Mouse (Mus musculus) hindbrain, embryonic 11.5 days (tissue): Measurements from ENCODE around the gene Rpp25. TPM values are rescaled to one million over a fixed set of nuclear protein-coding genes. Genes with fewer than 3 reads are reported as not detected.

Experiments used
- ATAC-seq: fragments of 200-750 bp; cut with Nextera tagmentation; 2 replicates; pipeline ENCODE4 v1.8.0; 2017; ENCODE audit warnings: mild to moderate bottlenecking, moderate TSS enrichment, moderate library complexity; ENCODE audit not compliant: low FRiP score
- DNase-seq: peaks from one replicate; pipeline ENCODE4 v3.0.0-alpha.2; 2015; ENCODE audit warnings: low spot score
- H3K27ac ChIP-seq: fragments of 300-500 bp; sonication (generic); 2 replicates; pipeline ENCODE4 v1.5.1; 2014; ENCODE audit warnings: mild to moderate bottlenecking, low read depth, low read length
- H3K27me3 ChIP-seq: fragments of 300-500 bp; sonication (generic); 2 replicates; pipeline ENCODE4 v1.6.1; 2014; ENCODE audit warnings: mild to moderate bottlenecking, low read length, moderate library complexity, mixed read lengths; ENCODE audit not compliant: control insufficient read depth, insufficient read depth
- H3K36me3 ChIP-seq: fragments of 300-500 bp; sonication (generic); 2 replicates; pipeline ENCODE4 v1.6.1; 2014; ENCODE audit warnings: mild to moderate bottlenecking, low read length, moderate library complexity, mixed read lengths; ENCODE audit not compliant: control insufficient read depth, insufficient read depth
- H3K4me1 ChIP-seq: fragments of 300-500 bp; sonication (generic); replicated peaks from 2 replicates; pipeline ENCODE4 v1.6.1; 2014; ENCODE audit warnings: low read length, mixed read lengths; ENCODE audit not compliant: control insufficient read depth, insufficient read depth
- H3K4me2 ChIP-seq: fragments of 300-500 bp; sonication (generic); replicated peaks from 2 replicates; pipeline ENCODE4 v1.6.1; 2014; ENCODE audit warnings: mild to moderate bottlenecking, low read depth, low read length
- H3K4me3 ChIP-seq: fragments of 300-500 bp; sonication (generic); 2 replicates; pipeline ENCODE4 v1.5.1; 2014; ENCODE audit warnings: low read depth, low read length
- H3K9ac ChIP-seq: fragments of 300-500 bp; sonication (generic); 2 replicates; pipeline ENCODE4 v1.6.1; 2014; ENCODE audit warnings: low read depth, low read length
- H3K9me3 ChIP-seq: fragments of 300-500 bp; sonication (generic); 2 replicates; pipeline ENCODE4 v1.6.1; 2016; ENCODE audit warnings: low read length; ENCODE audit not compliant: control insufficient read depth
- WGBS: fragments of 180-500 bp; shearing (Covaris S2); extraction: QIAGEN DNeasy Blood & Tissue Kit; methylation state at CpG from one replicate; pipeline ENCODE4 v1.1.7; 2014; 5-methylcytosine and 5-hydroxymethylcytosine counted together
- polyA plus RNA-seq: library from polyadenylated mRNA; unstranded; fragments of >200 nt; fragmentation: Nextera tagmentation; extraction: Ambion mirVana; gene quantifications from 2 replicates; pipeline ENCODE4 v1.2.1, GENCODE M21; 2014

Rpp25 gene
- polyA plus RNA-seq, 1 experiment from 2014 or later, result 10.5 TPM

DNA sequence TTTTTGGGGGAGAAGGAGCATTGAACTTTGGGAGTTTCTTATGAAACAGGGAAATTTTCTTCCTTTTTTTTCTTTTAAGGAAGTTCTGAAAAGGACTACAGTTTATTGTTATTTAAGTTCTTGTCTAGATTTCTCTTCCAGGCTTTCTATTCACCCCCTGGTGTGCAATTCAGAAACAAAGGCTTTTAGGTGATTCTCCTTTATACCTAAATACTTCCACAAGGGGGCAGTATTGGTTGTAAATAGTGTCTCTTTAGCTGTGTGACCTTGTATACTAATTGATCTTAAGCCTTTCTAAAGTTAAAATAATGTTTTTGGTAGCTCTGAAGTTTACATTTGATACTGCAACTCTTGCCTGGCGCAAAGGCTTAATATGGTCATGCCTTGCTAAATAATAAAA, 19.9 kb downstream of the Rpp25 start:
- no peaks in the 10 kb centered on the region for H3K36me3 ChIP-seq
- H3K4me2 ChIP-seq, result no peak overlapping the region
- no peak for ATAC-seq
- 80% methylated on average over 1 of the region's 1 CpGs for WGBS
- DNase-seq, result peak; percentile 73
- H3K27ac ChIP-seq, result no peak overlapping the region
- no peaks in the 10 kb centered on the region for H3K4me1 ChIP-seq
- no peak overlapping the region for H3K9ac ChIP-seq
- no peak overlapping the region for H3K4me3 ChIP-seq
- no peaks in the 10 kb centered on the region for H3K9me3 ChIP-seq
- H3K27me3 ChIP-seq, result no peaks in the 10 kb centered on the region

DNA sequence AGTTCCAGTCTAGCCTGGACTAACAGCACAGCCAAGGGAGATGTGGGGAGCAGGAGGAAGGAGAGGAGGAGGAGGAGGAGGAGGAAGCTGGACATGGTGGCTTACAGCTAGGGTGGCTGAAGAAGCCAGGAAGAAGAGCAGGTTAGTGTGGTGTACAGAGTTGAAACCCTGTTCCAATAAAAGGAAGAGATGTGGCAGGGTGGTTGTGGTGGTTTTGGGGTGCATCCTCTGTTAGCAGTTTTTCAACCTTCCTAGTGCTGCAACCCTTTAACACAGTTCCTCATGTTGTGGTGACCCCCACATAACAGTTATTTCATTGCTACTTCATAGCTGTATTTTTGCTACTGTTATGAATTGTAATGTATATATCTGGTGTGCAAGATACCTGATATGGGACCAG, 20.6 kb downstream of the Rpp25 start:
- DNase-seq, result no peak
- no peaks in the 10 kb centered on the region for H3K4me1 ChIP-seq
- H3K27ac ChIP-seq, result no peak overlapping the region
- H3K9ac ChIP-seq, result no peak overlapping the region
- H3K36me3 ChIP-seq, result no peaks in the 10 kb centered on the region
- ATAC-seq, result no peak
- no peaks in the 10 kb centered on the region for H3K27me3 ChIP-seq
- no peak overlapping the region for H3K4me2 ChIP-seq
- H3K9me3 ChIP-seq, result no peaks in the 10 kb centered on the region
- H3K4me3 ChIP-seq, result no peak overlapping the region

DNA sequence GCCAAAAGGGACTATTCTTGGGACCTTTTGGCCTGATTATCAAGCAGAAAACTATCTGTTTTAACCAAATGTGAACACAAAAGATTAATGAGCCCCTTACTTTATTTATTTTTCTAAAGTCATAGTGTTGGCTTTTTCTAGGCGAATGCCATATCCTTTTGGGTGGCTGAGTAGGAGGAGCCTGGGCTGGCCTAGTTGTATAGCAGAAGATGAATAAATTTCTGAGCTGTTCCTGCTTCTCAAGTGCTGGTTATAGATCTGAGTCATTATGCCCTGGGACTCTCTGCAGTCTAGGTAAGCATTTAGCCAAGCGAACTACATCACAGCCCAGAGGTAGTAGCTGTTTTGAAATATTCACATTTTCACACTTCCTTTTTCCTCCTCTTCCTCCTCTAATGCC, 21.7 kb downstream of the Rpp25 start:
- Histone ChIP-seq H3K4me1 (no peaks in the 10 kb centered on the region), H3K27me3 (no peaks in the 10 kb centered on the region), H3K4me2 (no peak overlapping the region), H3K9ac (no peak overlapping the region), H3K9me3 (no peaks in the 10 kb centered on the region), H3K36me3 (no peaks in the 10 kb centered on the region), H3K27ac (no peak overlapping the region), H3K4me3 (no peak overlapping the region)
- WGBS, result 92% methylated on average over 2 of the region's 2 CpGs
- ATAC-seq (no peak), DNase-seq (no peak)

DNA sequence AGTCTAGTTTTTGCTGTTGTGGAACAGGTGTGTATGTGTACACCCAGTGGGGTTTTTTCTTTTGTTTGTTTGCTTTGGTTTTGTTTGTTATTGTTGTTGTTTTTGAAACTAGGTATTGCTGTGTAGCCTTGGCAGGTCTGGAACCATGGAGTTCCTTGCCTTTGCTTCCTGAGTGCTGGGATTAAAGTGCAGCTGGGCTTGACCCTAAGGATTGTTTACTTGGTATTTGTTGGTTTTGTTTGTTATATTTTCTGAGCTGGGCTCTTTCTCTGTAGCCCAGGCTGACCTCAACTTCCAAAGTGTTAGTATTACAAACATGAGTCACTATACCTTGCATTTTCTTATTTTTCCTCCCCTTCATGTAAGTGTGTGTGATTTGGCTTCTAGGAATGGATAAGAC, 22.6 kb downstream of the Rpp25 start:
- ATAC-seq (no peak), DNase-seq (no peak)
- Histone ChIP-seq H3K27ac (no peak overlapping the region), H3K4me3 (no peak overlapping the region), H3K9ac (no peak overlapping the region), H3K9me3 (no peaks in the 10 kb centered on the region), H3K27me3 (no peaks in the 10 kb centered on the region), H3K4me1 (no peaks in the 10 kb centered on the region), H3K36me3 (no peaks in the 10 kb centered on the region), H3K4me2 (no peak overlapping the region)

DNA sequence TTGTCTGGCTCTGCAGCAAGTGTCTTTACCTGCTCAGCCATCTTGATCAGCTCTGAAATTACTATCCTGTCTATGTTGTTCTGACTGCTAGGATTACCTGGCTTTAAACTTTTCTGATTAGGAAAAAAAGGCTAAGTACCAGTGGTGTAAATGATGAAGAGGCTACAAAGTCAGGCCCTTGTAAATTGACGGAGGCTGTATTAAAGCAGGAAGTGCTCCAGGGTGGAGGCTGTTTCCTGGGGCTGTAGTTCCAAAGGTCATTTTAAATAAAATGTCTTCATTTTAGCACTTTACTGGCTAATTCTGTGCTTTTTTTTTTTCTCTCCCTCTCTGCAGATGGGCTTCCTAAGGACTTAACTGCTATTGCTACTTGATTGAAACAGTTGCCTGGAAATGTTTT, 28.1 kb downstream of the Rpp25 start:
- Histone ChIP-seq H3K9me3 (no peaks in the 10 kb centered on the region), H3K27ac (no peak overlapping the region), H3K9ac (no peak overlapping the region), H3K4me1 (no peaks in the 10 kb centered on the region), H3K4me3 (no peak overlapping the region), H3K36me3 (no peaks in the 10 kb centered on the region), H3K27me3 (no peaks in the 10 kb centered on the region), H3K4me2 (no peak overlapping the region)
- no peak for DNase-seq
- no peak for ATAC-seq
- 87% methylated on average over 1 of the region's 1 CpGs for WGBS

DNA sequence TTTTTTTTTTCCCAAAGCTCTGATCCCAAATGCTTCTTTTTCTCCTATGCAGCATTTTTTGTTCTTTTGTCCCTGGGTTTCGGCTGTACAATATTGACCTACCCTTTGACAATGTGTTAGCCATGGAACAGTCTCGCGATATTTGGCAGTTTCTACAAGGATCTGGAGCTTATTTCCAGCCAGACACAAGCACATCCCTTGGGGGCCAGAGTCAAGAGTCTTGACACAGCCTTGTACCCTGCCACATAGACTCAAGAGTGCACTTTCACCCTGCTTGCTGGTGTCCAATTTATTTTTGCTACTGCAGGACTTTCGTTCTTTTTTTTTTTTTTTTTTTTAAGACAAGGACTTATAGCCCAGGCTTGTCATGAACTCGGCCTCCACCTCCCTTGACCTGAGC, 32.5 kb downstream of the Rpp25 start:
- no peaks in the 10 kb centered on the region for H3K27me3 ChIP-seq
- H3K4me1 ChIP-seq, result peaks cover 4% of the 10 kb centered on the region
- no peak overlapping the region for H3K27ac ChIP-seq
- no peak overlapping the region for H3K4me2 ChIP-seq
- ATAC-seq (no peak), DNase-seq (no peak)
- no peaks in the 10 kb centered on the region for H3K9me3 ChIP-seq
- no peak overlapping the region; the same call in 1 of the 2 replicates for H3K4me3 ChIP-seq
- WGBS, result 94% methylated on average over 5 of the region's 5 CpGs
- H3K36me3 ChIP-seq, result peaks cover 4% of the 10 kb centered on the region; the same call in 1 of the 2 replicates
- no peak overlapping the region for H3K9ac ChIP-seq

DNA sequence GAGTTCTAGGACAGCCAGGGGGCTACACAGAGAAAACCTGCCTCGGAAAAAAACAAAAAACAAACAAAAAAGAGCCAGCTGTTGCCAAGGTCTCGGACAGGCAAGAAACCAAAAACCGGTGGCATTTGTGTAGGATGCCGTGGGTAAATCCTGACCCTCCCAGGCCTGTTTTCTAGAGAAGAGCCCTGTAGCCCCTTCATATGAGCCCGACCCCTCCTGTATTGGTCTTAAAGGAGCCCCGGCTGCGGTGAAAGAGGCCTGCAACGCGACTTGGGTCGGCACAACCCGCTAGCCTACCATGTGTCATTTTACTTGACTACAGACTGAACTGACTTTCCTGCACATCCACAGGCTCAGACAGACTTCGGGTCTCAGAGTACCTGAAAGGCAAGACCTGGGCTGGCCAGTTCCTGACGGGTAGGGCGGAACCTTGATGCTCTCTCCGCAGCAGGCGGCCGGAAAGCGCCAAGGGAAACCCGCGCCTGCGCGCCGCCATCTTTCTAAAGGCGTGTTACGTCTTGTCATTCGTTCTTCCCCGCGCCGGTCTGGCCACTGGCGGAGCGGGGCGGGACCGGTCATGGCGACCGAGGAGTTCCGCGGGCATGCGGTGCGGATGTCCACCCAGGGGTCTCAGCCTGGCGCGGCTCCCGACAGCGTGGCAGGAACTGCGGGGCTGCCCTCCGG, 33.4 kb downstream of the Rpp25 start, which contains the start of gene Fam219b:
Fam219b (plus strand) TSS at position 485 of the 684 bp plus-strand sequence.
- H3K9me3 ChIP-seq, result no peaks in the 10 kb centered on the region
- peak within 1 kb of the TSS; percentile 81 for H3K4me2 ChIP-seq
- H3K4me3 ChIP-seq, result peak within 1 kb of the TSS; percentile 83
- DNase-seq (peak; percentile 90), ATAC-seq (peak; percentile 90)
- peak within 1 kb of the TSS; percentile 88 for H3K9ac ChIP-seq
- H3K27me3 ChIP-seq, result no peaks in the 10 kb centered on the region
- peaks cover 4% of the 10 kb centered on the region for H3K4me1 ChIP-seq
- WGBS, result 3% methylated on average over 43 of the region's 45 CpGs
- peak within 1 kb of the TSS; percentile 77 for H3K27ac ChIP-seq
- H3K36me3 ChIP-seq, result peaks cover 6% of the 10 kb centered on the region; the same call in 1 of the 2 replicates

DNA sequence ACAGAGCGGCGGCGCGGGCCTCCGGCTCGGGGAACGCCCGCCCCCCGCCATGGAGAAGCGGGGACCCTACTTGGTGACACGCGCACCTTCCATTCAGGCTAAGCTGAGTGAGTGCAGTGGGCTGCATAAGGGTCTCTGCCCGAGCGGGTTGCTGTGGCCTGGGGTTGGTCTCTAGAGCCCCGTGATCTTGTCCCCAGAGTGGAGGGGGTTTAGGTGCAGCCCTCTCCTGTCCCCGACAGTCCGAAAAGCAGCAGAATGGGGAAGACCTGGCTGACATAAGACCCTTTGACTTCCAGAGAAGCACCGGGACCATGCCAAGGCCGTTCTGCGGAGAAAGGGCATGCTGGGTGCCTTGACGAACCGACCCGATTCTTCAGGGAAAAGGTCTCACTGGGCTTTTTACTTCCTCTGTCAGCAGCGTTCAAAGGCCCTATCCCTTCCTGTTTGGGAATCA, 33.9 kb downstream of the Rpp25 start:
- Histone ChIP-seq H3K4me2 (peak overlapping the region; percentile 81), H3K36me3 (peaks cover 6% of the 10 kb centered on the region; the same call in 1 of the 2 replicates), H3K9ac (peak overlapping the region; percentile 88), H3K4me1 (peaks cover 4% of the 10 kb centered on the region), H3K27me3 (no peaks in the 10 kb centered on the region), H3K27ac (peak overlapping the region; percentile 77), H3K4me3 (peak overlapping the region; percentile 83), H3K9me3 (no peaks in the 10 kb centered on the region)
- ATAC-seq (peak; percentile 81; the same call in 1 of the 2 replicates), DNase-seq (no peak)
- WGBS, result 0% methylated on average over 24 of the region's 24 CpGs

DNA sequence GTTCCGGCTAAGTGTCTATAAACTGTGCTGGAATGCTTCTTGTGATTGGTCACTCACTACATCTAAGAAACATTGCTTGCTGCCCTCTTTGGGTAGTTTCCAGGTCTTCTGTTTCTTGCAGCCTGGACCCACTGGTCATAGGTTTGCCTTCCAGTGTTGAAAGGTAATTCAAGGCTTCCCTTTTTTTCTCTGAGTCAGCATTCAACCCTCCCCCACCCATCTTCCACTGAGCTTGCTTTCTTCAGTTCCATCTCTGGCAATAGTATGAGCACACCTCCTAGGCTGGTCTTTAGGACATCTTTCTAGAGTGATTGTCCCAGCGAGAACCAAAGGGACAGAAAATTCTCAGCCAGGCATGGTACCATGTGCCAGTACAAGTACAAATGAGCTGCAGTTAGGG, 35.7 kb downstream of the Rpp25 start:
- ATAC-seq (no peak), DNase-seq (no peak)
- Histone ChIP-seq H3K36me3 (peaks cover 10% of the 10 kb centered on the region; the same call in 1 of the 2 replicates), H3K4me1 (peaks cover 4% of the 10 kb centered on the region), H3K27ac (no peak overlapping the region), H3K9ac (no peak overlapping the region), H3K4me2 (no peak overlapping the region), H3K27me3 (no peaks in the 10 kb centered on the region), H3K4me3 (no peak overlapping the region), H3K9me3 (no peaks in the 10 kb centered on the region)
- WGBS, result 94% methylated on average over 2 of the region's 2 CpGs
